Mouse (Mus musculus): Measurements from ENCODE around the gene Cnn2. TPM values are rescaled to one million over a fixed set of nuclear protein-coding genes. Genes with fewer than 3 reads are reported as not detected.
A peak's percentile ranks its signal among the peaks of the same experiment; 100 is the strongest.

The Cnn2 gene
- total RNA-seq, 2 experiments from 2014 or later = 8.5 to 9.4 TPM

GRCm38 (mm10) chr10:79969124-79969568 is 19.2 kb upstream of the Cnn2 start:
- no peak for DNase-seq

DNA sequence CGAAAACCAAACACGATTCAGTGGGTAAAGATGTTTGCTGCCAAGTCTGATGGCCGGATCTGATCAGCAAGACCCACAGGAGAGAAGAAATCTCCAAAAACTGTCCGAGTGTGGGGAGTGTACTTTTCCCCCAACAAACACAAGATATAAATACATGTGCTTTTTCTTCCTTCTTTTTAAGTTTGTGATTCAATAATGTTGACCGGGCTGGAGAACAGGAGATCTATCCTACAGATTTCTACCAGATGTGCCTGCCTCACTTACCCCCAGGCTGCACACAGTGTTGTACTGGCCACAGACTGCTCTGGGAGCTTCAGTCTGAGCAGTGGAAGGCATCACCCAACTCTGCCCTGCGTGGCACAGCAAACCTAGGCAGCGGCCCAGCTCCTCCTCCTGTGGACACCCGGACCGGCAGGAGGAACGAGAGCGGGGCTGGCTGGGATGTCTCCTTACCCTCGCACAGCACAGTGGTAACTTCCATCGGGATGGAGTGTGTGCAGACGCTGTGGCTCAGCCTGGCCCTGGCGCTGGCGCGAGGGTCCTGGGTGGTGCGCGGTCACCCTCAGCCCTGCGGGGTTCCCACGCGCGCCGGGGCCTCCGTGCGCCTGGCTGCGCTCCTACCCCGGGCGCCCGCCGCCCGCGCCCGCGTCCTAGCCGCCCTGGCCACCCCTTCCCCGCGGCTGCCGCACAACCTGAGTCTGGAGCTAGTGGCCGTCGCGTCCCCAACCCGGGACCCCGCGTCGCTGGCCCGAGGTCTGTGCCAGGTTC is 17.8 kb upstream of the Cnn2 start, which contains the start of gene Grin3b:
Grin3b (plus strand) TSS at position 301 of the 768 bp plus-strand sequence.
- DNase-seq = no peak

GRCm38 (mm10) chr10:79971183-79971497 is 17.2 kb upstream of the Cnn2 start:
- DNase-seq = no peak

- DNase-seq = no peak
Observed at GRCm38 (mm10) chr10:79972831-79973230, 15.6 kb upstream of the Cnn2 start.

- no peak for DNase-seq
Observed at GRCm38 (mm10) chr10:79974087-79974486, 14.3 kb upstream of the Cnn2 start.

- DNase-seq = no peak
Observed at GRCm38 (mm10) chr10:79974668-79975067, 13.7 kb upstream of the Cnn2 start.

DNA sequence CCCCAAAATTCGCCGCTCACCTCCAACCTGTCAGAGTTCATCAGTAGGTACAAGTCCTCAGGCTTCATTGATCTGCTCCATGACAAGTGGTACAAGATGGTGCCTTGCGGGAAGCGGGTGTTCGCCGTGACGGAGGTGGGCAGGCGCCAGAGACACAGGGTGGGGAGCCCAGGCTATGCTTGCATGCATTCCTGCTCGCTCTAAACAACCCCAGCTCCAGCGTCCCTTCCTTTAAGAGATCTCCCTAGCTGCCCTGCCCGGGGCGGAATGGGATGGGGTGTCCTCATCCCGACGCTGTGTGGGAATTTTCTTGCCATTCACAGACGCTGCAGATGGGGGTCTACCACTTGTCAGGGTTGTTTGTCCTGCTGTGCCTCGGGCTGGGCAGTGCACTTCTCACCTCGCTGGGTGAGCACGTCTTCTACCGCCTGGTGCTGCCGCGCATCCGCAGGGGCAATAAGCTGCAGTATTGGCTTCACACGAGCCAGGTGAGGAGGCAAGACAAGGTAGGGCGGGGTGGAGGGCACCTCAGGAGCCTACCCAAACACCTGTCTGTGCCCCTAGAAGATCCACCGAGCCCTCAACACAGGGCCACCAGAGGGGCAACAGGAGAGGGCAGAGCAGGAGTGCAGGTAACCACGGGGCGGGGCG is 12.2 kb upstream of the Cnn2 start:
- DNase-seq = no peak

DNA sequence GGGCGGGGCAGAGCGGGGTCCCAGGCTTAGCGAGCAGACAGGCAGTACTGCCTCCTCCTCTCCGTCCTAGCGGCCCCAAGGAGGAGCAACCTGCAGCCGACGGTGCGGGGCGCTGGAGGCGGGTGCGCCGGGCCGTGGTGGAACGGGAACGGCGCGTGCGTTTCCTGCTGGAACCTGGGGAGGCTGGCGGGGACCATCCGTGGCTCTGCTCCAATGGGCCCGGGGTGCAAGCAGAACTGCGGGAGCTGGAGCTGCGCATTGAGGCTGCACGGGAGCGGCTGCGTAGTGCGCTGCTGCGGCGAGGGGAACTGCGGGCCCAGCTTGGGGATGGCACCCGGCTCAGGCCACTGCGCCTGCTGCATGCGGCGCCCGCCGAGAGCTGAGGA is 11.7 kb upstream of the Cnn2 start:
- no peak for DNase-seq

DNA sequence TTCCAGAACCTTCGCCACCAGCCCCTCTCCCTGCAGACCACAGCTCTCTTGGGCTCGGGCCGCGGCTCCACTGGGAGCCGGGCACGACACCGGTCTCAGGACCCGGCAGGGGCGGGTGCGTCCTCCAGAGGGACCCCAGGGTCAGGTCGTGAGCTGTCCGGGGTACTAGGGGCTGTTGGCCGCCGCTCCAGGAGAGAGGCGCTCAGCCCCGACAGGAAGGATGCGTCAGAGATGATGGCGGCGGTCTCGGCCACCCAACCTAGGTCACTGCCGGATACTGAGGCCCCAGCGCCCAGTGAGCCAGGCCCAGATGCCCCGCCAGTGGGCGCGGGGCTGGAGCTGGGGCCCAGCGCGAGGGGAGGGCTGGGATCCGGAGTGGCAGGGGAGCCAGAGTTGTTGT is 11.1 kb upstream of the Cnn2 start:
- no peak for DNase-seq

DNA sequence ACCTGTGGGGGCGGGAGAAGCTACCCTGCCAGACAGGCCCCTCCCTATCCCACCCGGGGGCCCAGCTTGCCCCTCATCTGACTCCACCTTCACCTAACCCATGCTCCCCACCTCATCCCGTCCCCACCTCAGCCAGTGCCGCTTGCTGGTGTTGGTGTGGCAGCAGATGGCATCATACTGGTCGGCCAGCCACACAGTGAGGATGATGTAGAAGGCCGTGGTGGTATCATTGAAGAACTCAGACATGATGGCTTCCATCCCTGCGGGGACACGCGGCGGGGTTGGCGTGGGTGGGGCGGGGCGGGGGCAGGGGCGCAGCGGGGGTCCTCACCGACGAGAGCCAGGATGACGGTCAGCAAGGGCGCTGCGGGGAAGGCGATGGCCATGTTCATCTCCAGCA is 10.3 kb upstream of the Cnn2 start:
- DNase-seq = no peak

GRCm38 (mm10) chr10:79979401-79980155 is 8.8 kb upstream of the Cnn2 start:
- DNase-seq = no peak

DNA sequence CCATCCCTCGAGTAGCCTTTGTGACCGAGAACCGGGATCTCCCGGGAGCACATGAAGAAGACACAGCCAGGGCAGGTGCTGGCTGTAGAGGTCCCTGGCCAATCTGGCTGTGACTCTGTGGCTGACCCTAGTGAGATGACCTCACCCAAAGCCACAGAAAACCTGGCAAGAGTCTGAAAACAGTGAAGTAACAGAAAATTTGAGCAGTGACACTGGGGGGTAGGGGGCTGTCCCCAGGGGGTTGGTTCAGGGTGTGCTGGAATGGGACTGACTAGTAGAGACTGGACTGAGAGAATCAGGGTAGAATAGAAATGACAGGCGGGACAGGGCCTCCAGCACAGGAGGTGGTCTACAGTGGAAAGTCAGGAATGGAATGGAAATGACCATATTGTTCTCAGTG is 5.2 kb upstream of the Cnn2 start:
- no peak for DNase-seq

DNA sequence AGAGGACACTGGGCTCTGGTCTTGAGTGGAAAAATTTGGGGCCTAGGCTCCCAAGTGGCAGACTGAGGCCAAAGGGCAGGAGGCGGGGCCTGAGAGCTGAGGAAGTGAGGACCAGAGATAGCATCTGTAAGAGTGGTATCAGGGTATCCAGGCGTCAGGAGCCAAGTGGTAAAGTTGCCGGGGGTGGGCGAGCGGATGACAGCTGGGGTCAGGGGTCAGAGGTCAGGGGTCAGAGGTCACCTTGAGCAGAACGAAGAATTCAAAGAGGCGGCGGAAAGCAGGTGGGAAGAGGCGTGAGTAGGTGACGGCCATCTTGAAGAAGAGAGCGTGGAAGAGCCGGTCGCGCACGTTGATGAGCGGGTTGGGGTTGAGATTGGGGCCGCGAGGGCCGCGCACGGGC is 4.7 kb upstream of the Cnn2 start:
- peak; percentile 71 for DNase-seq

GRCm38 (mm10) chr10:79984195-79984816 is 4.1 kb upstream of the Cnn2 start, which contains the start of gene Tmem259:
TSS of gene Tmem259 (minus strand) at chr10:79984330.
- DNase-seq = peak; percentile 86

- DNase-seq = peak; percentile 97
Observed at GRCm38 (mm10) chr10:79984871-79985270, 3.5 kb upstream of the Cnn2 start.

DNA sequence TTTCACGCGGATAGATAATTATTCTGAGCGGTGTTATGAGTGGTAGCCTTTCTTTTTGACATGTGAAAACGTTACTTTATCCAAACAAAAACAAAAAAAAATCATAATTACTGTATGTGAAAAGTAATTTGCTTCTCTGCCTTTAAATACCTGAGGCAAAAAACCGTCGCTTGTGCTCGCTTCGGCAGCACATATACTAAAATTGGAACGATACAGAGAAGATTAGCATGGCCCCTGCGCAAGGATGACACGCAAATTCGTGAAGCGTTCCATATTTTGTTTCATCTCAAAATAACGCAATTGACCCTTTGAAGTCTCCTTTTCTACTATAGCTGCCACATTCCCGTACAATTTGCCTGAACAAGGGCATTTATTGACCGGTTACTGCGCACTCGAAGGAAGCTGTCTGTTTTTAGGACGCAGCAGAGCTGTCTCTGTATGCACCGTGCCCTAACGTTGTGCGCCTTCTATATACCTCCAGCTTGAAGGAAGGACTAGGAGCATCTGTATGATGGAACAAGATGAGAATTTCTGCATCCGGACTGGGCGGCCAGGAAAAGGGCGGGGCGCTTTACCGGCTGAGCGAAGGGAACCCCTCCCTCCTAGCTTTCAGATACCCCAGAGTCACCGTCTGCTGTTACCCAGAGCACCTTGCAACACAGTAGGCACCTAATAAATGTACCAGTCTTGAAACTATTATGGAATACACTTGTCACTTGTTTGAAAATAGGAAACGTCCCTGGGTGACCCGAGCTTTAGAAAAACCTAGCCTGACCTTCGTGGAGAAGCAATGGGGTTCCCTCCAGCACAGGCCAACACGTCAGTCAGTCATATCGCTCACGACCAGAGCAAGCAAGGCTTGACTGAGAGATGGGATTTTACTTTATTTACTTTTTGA is 2.8 kb upstream of the Cnn2 start:
- DNase-seq = peak; percentile 60

GRCm38 (mm10) chr10:79986232-79986878 is 2.0 kb upstream of the Cnn2 start:
- DNase-seq = no peak

DNA sequence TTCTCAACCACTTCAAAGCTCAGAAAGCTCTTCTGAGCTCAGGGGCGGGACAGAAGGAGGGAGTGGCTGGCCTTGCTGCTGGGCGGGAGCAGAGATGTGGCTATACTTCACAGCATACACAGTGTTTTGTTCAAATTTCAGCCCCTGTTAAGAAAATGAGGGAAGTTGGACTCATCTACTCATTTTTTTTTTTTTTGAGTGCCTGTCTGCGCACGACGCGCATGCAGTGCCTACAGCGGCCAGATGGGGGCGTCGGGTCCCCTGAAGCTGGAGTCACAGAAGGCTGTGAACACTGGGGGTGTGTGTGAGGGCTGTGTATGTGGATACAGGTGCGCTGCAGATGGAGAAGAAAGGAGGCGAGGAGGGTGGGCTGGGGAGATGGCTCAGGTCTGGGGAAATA is 1.4 kb upstream of the Cnn2 start:
- peak; percentile 78 for DNase-seq

GRCm38 (mm10) chr10:79987771-79988505 is 446 bp upstream of the Cnn2 start:
- no peak for DNase-seq

DNA sequence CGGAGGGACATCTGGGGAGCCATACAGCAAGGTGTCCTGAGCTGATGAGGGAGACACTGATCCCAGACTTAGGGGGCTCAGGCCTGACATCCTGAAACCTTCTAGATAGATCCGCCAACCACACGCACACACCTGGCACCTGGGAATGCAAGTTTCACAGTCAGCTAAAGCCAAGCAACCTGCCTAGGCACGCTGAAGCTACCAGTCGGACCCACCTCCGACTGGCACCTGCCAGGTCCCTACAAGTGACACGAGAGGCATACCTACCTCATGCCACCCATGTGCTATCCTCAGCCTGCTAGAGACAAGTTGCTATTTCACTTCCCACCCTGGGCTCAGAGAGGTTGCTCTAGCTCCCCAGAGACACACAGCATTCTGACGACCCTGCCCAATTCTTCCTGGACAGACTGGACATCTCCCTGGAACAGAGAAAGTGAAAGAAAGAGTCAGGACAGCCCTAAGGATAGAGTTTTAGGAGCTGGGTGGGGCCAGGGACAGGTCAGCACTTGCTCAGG is 945 bp downstream of the Cnn2 start:
- DNase-seq = no peak

All from gastrocnemius, postnatal 25 days (tissue).